Mouse (Mus musculus) layer of hippocampus, postnatal 14 days (tissue): ENCODE results near the gene Dnase1l1. TPM values are rescaled to one million over a fixed set of nuclear protein-coding genes. Genes with fewer than 3 reads are reported as not detected.

ENCODE experiments used
- DNase-seq, 2 experiments: peaks; one replicate each; pipeline ENCODE4 v3.0.0; 2021 to 2022; ENCODE audit warnings: low spot score in 2 of 2, mixed read lengths in 1 of 2
- long read RNA-seq, 2 experiments: library from polyadenylated mRNA; stranded (forward); transcript quantifications; one replicate each; pipeline ENCODE4 v2.0.0; 2021
- total RNA-seq, 2 experiments: library from RNA; stranded (reverse); gene quantifications; 2 replicates each; pipeline ENCODE4 v1.2.3; 2021

Dnase1l1 gene
- 1 to 10 TPM; 2.0 to 2.2 TPM for total RNA-seq
- long read RNA-seq, experiment 1, result 0 reads
- long read RNA-seq, experiment 2, partial matches to known transcripts, result 1 of 2 reads
- long read RNA-seq, experiment 2, other reads (novel, unspliced or antisense), result 0 of 2 reads

DNA sequence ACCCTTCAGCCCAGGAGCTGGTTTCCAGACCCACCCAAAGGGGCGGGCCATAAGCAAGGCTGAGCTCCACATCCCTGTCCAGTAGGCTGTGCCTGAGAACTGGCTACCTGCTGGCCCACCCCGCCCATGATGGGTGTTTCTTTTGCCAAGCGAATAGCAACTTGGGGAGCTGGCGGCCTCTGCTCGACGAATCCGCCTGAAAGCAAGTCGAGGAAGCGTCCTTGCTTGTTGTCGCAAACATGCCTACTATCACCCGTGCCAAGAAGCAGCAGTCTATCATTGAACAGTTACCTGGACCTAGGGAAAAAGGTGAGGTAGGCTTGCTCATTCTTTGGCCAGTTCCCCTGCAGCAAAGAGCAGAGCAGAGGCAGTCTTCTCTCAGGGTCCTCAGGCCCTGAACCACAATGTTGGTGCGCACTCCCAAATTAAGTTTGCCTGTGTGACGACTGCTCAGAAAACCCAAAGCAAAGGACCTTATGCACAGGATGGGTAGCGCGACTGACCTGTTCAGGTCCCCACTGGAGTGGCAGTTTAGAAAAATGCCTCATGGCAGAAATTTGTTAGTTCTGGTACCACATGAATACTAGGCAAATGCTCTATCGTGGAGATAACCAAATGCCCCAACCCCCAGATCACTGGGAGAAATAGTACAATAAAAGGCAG is at the start of gene Dnase1l1, which contains the start of gene Taz:
Gene Dnase1l1 (minus strand): TSS at position 606 of the 663 bp plus-strand sequence.
Gene Taz (plus strand): TSS at position 181 of the 663 bp plus-strand sequence.
- DNase-seq, result peak in 1 of 2 experiments; percentile 23

- DNase-seq, result no peak
Observed at GRCm38 (mm10) chrX:74330166-74330930, 48.2 kb upstream of the Dnase1l1 start.

DNA sequence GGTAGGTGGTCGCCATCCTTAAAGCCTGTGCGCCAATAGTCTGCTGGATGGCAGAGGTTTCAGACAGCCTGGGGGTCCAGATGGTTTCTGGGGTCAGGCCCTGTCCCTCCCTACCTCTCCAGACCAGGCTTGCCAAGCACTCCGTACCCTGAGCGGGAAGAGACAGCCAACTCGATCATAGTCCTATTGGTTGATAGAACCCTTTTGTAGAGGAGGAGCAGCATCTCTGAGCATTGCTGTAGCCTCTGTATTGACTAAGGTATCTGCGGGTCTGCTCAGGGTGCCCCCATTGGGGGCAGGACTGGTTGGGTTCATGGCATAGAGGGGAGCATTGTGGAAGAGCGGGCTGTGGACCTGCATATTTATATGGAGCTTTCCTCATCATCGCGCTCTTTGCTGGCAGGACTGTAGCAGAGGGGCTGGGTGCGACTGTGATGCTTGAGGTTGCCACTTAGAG is 47.1 kb upstream of the Dnase1l1 start:
- no peak for DNase-seq

- peak; percentile 49 to 66 for DNase-seq
Observed at GRCm38 (mm10) chrX:74328725-74329161, 46.6 kb upstream of the Dnase1l1 start, which contains the start of gene Plxna3. Gene Plxna3, plus strand, starts transcription at chrX:74329066.

GRCm38 (mm10) chrX:74312540-74313464 is 30.7 kb upstream of the Dnase1l1 start, which contains the start of gene Fam50a:
Gene Fam50a, plus strand, starts transcription at chrX:74313033.
- peak; percentile 82 to 88 for DNase-seq

- peak; percentile 67 to 82 for DNase-seq
Observed at GRCm38 (mm10) chrX:74304867-74305700, 22.9 kb upstream of the Dnase1l1 start, which contains the start of gene Gdi1. Gene Gdi1, plus strand, starts transcription at chrX:74304998.

DNA sequence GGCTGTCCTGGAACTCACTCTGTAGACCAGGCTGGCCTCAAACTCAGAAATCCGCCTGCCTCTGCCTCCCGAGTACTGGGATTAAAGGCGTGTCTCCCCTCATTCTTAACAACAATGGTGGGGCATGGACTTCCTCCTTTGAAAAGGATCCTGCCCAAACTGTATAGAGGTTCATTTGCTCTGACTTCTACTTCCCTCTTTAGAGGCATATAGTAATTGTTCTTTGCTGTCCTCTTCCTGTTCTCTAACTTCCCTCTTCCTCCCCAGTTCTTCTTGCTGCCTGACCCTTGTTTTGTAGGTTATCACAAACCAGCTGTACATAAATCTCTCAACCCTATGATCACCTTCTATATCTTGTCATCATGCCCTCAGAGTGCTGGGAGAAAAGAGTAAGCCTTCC is 17.6 kb upstream of the Dnase1l1 start:
- DNase-seq, result no peak

DNA sequence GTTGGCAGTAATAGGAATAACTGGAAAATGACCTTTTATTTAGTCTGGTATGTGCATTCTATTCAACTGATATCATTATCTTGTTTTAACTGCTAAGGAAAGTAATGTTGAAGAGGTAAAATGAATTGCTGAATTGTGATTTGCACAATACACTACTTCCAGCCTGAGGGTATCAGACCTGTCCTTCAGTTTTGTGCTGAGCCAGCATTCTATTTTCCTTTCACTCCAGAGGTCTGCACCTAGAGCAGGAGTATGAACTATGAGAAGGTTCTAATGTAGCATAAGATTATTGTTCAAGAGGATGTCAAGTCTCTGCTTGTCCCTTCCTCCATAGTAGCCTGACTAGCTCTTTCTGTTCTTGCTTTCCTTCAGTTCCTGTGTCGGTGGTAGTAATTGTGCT is 16.2 kb upstream of the Dnase1l1 start:
- DNase-seq, result no peak

DNA sequence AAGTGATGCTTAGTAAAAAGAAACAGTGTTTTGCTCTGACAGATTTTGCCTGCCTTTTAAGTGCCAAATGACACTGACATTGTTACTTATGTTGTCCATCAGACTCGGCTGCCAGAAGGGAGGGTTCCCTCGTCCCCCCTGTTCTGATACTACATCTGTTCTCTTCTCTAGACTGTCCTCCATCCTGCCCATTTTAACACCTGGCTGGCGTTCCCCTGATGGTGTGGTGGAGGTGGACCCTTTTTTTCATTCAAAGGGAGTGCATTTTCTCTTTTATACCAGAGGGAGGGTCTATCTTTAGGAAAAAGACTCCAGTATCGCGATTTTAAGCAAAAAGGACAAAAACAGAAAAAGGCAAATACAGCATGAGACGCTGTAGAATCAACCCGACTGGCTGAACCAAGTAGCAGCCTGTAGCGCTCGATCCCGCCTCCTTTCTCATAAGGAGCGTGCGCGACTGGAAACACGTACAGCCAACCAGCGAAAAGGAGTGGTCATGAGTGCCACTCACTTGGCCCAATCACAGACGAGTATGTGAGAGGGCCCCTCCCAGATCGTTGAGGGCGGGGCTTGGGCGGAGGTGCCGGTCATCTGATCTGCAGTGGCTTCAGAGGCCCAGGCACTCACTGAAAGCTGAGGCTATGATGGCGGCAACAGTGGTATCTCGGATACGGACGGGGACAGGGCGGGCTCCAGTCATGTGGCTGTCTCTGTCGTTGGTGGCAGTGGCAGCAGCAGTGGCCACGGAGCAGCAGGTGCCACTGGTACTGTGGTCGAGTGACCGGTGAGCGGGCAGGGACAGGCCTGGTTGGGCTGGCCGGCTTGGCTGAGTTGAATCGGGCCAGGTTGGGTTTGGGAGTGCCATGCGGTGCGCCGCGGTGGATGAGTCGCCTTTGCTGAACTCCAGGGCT is 14.7 kb upstream of the Dnase1l1 start, which contains the start of gene Atp6ap1:
Gene Atp6ap1 (plus strand): TSS at position 560 of the 911 bp plus-strand sequence.
- peak; percentile 90 to 95 for DNase-seq

DNA sequence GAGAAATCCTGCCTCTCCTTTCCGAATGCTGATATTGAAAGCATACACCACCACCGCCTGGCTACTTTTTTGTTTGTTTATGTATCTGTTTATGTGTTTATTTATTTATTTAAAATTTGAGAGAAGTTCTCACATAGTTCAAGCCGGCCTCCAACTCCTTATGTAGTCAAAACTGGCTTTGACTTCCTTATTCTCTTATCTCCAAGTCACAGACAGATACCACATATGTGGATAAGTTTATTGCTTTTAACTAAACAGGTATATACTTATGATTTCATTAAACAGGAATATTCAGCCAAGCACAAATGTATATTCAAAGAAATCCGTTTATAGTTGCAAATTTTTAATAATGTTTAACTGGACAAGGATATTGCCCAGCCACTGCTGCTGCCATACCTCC is 11.3 kb upstream of the Dnase1l1 start:
- DNase-seq, result no peak

DNA sequence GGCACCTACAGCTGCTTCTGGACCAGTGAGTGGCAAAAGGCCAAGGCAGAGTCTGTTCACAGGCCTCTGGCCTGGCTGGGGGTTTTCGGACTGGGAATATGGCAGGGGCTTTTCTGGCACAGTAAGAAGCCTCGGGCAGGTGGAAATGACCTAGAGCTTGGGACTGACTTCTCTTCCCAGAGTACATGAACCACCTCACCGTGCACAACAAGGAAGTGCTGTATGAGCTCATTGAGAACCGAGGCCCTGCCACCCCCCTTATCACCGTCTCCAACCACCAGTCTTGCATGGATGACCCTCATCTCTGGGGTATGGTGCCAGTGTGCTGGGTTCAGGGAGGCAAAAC is 928 bp upstream of the Dnase1l1 start:
- DNase-seq, result no peak

DNA sequence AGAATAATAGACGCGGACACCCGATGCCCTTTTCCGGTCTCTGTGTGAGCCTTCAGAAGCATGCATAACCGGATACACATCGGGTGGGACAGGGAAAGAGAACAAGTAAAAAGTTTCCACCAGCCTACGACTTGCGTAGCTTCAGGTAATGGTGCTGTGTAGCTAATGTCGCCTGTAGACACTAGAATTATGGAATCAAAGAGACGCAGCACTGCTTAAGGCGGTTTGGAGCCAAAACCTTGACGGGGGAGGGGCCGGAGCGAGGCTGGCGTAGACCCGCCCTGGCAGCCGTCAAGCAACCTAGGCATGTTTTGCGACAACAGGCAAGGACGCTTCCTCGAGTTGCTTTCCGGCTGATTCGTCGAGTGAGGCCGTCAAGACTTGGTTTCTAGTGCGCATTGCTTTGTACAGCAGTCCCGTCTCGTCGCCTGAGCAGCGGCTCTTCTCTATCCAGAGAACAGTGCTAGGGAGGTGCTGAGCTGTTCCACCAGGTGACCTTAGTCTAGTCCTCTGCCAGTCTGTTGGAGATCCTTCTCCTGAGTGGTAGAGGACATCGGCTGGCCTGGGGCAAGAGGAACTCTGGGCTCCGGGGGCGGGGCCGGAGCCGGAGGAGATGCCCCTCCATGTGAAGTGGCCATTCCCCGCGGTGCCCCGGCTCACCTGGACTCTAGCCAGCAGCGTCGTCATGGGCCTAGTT is 406 bp upstream of the Dnase1l1 start:
- peak; percentile 78 to 88 for DNase-seq

GRCm38 (mm10) chrX:74281041-74281731 is 951 bp downstream of the Dnase1l1 start:
- DNase-seq, result no peak

DNA sequence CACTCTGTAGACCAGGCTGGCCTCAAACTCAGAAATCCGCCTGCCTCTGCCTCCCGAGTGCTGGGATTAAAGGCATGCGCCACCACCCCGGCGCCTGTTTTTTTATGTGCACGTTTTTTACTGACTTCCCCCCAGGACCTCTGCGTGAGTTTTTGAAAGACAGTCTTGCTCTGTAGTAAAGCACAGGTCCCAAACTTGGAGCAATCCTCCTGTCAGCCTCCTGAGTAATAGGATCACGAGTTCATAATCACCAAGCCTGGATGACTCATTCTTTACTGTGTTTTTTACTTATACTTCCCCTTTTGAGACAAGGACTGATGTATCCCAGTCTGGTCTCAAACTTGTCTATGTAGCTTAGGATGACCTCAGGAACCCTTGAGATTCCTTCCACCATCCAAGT is 4.2 kb downstream of the Dnase1l1 start:
- no peak for DNase-seq

DNA sequence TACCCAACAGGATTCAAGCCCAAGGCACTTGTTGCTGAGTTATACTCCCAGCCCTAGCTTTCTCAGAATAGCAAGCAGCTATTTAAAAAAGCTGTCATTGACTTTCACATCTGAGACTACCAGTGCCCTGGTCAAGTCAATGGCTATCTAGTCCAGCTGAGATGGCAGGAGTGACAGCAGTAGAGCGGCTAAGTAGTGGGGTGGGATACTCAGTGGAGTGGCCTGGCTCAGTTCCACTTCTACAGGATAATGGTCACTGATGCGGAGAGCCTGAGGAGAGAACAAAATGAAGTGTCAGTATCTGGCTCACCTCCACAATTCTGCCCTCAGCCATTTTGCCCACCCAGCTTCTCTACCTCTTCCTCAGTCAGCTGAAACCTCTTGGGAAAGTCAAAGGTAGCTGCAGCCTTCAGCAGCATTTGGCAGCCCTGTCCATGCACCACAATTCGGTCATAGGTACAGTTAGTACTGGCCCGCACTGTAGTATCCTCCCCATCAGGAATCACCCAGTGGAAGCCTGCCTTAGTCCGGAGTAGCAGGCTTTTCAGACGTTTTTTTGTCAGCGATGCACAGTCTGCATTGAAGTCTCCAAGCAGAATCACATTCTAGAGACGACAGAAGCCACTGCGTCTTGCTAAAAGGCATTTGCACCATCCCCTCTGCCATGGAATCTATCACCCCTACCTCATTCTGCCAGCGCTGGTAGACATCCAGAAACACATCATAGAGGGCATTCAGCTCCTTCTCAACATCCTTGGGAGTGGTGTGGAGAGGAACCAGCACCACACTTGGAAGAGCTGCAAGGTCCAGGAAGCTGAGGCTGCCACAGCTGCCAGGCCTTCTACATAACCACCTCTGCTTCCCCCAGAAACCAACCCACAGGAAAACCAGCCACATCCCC is 8.5 kb downstream of the Dnase1l1 start:
- DNase-seq, result no peak

DNA sequence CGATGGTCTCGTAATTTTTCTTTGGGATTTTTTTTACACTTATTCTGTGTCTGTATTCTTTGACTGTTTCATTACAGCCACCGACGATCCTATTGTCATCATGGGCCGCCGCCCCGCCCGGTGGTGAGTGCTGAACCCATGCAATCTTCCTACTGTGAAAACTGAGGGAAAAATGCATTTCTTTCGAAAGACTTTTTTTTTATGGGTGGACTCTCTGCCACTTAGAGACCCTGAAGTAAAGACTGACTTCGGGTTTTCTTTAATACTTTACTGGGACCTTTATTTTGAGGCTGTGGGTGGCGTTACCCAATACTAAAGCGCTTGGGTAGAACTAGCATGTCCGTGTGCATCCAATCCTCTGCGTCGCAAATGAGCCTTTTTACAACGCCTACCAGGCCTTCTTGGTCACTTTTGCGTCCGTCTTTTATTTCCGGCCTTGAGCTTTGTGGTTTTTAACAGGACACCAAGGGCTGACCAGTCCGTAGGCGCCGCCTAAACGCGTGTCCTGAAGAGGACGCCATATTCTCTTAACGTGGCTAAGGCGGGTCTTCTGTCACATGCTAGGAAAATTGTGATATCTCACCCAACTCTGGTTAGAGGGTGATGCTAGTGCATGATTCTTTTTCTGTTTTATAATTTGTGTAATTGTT is 11.1 kb downstream of the Dnase1l1 start:
- DNase-seq, result peak in 1 of 2 experiments; percentile 11
